Mouse (Mus musculus) bone marrow macrophage, adult 2 months (primary cell): ENCODE measurements around the gene Ccdc74a. TPM values are rescaled to one million over a fixed set of nuclear protein-coding genes. Genes with fewer than 3 reads are reported as not detected.
"Not testable (repeated sequence)": the region's sequence is repeated elsewhere in the genome, so short reads cannot be mapped to it uniquely, and the experiment has no call there.

Source experiments
- H3K27ac ChIP-seq: 2 replicates; pipeline ENCODE4 v1.5.1; 2012; ENCODE audit warnings: low read depth, low read length; ENCODE audit not compliant: insufficient read depth
- H3K4me1 ChIP-seq: 2 replicates; pipeline ENCODE4 v1.6.1; 2012; ENCODE audit warnings: low read length; ENCODE audit not compliant: control insufficient read depth, insufficient read depth
- H3K4me3 ChIP-seq: 2 replicates; pipeline ENCODE4 v1.5.1; 2012; ENCODE audit warnings: mild to moderate bottlenecking, low read length, moderate library complexity; ENCODE audit not compliant: insufficient read depth
- CTCF ChIP-seq: IDR thresholded peaks from 2 replicates; pipeline ENCODE4 v1.5.1; 2012; ENCODE audit warnings: low read depth, mild to moderate bottlenecking, low read length, moderate library complexity
- POLR2A ChIP-seq: IDR thresholded peaks from 2 replicates; pipeline ENCODE4 v1.6.1; 2012; ENCODE audit warnings: mild to moderate bottlenecking, low read depth, low read length, borderline replicate concordance
- polyA plus RNA-seq: library from polyadenylated mRNA; stranded (reverse); fragments of >200 nt; gene quantifications from 2 replicates; pipeline ENCODE4 v1.2.4, GENCODE M21; 2012; ENCODE audit not compliant: missing spikeins, insufficient read depth, insufficient read length

Ccdc74a gene
- polyA plus RNA-seq, result not detected in 2 replicates

DNA sequence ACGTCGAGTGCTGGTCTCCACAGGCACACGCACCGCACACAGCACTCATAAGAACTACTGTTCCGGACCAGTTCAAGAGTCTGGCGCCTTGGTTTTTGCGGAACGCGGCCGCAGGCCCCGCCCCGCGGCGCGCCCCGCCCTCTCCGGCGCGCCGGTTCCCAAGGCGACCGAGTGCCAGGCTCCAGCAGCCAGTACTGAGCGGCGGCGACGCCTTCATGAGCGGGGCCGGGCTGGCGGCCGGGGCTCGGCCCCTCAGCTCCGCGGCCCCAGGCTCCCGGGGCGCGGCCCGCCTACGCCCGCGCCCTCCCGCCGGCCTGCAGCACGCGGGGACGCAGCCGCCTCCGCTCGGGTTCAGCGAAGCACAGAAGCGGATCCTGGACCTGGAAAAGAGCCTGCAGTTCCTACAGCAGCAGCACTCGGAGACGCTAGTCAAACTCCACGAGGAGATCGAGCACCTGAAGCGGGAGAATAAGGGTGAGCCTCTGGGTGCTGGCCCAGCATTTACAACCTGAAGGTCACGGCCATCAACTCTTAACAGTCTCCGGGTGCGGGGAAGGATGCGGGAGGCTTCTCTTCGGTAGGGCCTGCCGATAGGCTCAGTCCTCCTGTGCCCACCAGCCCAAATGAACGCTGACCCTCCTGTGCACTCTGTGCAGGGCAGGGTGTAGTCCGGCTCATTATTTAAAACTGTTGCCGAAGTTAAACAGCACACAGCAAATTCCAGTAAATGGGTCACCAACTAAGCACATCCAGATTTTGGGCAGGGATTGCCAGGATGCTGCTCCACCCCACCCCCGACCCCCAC is at the start of gene Ccdc74a:
TSS of gene Ccdc74a (plus strand) at position 161 of the 805 bp plus-strand sequence.
- Histone ChIP-seq H3K4me3 (peak within 1 kb of the TSS; percentile 56), H3K27ac (no peak within 1 kb of the TSS), H3K4me1 (peaks cover 8% of the 10 kb centered on the region)
- TF ChIP-seq POLR2A (no peak), CTCF (no peak)

DNA sequence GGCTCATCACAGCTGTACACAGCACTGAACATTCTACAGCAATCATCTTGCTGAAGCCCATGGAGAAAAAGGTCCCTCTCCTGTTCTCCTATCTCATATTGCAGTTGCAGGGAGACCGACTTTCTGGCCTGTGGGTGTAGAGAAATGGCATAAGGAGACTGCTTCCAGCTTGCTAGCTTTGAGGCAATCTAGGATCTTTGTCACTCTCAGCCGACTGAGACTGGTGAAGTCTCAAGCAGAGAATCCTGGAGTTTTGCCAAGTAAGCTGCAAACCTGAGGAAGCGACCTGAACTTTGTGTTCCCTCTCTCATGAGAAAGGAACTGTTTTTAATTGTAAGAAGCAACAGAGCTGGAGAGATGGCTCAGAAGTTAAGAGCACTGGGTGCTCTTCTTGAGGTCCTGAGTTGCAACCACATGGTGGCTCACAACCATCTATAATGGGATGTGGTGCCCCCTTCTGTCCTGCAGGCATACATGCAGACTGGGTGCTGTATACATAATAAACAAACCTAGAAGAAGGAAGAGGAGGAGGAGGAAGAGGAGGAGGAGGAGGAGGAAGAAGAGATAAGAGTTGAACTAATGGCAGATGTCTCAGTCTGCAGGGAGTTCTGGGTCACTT is 45.2 kb upstream of the Ccdc74a start:
- Histone ChIP-seq H3K27ac (no peak overlapping the region), H3K4me1 (no peaks in the 10 kb centered on the region), H3K4me3 (no peak overlapping the region)
- no peak for TF ChIP-seq CTCF
- TF ChIP-seq POLR2A, result no peak

DNA sequence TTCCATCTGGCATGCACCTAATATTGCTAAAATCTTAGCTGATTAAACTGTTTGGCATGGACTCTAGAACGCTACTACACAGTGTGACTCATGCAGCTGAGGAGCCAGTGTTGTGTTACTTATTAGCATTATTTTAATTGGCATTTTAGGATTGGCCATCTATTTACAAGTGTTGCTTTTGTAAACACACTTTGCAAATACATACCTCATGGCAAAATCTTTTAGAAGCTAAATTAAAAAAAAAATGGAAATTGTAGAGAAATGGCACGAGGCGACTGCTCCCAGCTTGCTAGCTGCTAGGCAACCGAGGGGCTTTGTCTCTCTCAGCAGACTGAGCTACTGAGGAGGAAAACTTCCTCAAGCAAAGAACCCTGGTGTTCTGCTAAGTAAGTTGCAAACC is 41.3 kb upstream of the Ccdc74a start:
- H3K4me1 ChIP-seq, result no peaks in the 10 kb centered on the region
- no peak overlapping the region for H3K27ac ChIP-seq
- TF ChIP-seq CTCF, result no peak
- TF ChIP-seq POLR2A, result no peak
- no peak overlapping the region for H3K4me3 ChIP-seq

DNA sequence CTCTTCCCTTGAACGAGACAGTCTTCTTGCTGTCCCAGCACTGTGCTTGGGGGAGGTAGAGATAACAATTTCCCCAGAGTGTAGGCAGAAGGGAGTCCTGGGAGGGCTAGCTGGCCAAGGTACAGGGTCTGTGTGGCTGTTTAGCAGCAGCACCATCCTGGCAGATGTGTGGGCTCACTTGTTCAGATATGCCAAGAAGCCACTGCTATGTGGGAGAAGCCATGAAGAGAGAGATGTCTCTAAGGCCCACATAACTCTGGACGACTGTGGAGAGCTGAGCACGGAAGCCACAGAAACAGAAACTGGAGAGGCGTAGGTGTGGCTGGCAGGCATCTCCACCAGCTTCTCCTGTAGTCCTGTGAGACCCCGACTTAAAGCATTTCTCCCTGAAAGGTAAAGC is 40.6 kb upstream of the Ccdc74a start:
- Histone ChIP-seq H3K4me1 (no peaks in the 10 kb centered on the region), H3K4me3 (no peak overlapping the region), H3K27ac (no peak overlapping the region)
- TF ChIP-seq CTCF (no peak), POLR2A (no peak)

DNA sequence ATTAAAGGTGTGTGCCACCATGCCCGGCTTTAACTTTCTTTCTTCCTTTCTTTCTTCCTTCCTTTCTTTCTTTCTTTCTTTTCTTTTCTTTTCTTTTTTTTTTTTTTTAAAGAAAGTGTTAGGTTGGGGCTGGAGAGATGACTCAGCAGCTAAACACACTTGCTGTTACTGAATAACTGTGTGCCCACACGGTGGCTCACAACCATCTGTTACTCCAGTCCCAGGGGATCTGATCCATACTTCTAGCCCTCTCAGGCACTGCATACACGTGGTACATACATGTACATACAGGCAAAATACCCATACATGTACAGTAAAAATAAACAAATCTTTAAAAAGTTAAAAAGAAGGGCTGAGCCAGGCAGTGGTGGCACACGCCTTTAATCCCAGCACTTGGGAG is 34.9 kb upstream of the Ccdc74a start:
- Histone ChIP-seq H3K4me3 (no peak overlapping the region), H3K27ac (no peak overlapping the region), H3K4me1 (no peaks in the 10 kb centered on the region)
- no peak for TF ChIP-seq CTCF
- no peak for TF ChIP-seq POLR2A

DNA sequence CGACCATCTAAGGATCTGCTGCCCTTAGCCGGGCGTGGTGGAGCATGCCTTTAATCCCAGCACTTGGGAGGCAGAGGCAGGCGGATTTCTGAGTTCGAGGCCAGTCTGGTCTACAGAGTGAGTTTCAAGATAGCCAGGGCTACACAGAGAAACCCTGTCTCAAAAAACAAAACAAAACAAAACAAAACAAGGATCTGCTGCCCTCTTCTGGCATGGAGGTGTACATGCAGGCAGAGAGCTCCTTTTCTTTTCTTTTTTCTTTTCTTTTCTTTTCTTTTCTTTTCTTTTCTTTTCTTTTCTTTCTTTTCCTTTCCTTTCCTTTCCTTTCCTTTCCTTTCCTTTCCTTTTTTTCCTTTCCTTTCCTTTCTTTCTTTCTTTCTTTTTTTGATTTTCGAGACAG is 31.5 kb upstream of the Ccdc74a start:
- not testable (repeated sequence) for H3K27ac ChIP-seq, H3K4me1 ChIP-seq, H3K4me3 ChIP-seq
- peak; percentile 31; the same call in 1 of the 2 replicates for TF ChIP-seq CTCF

DNA sequence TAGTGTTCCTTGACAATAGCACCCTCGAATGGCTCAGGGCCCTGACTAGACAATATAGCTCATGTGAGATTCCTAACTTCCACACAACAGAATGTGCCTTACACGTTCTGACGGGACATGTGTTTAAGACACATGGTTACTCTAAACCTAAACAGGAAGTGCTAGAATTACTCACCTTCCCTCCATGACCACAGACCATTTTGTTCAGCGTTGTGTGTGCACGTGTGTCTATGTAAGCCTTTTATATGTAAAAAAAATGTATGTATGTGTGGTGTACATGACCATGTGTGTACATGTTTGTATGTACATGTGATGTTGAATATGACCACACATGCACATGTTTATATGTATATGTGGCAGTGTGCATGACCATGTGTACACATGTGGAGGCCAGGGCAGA is 30.1 kb upstream of the Ccdc74a start:
- Histone ChIP-seq H3K4me1 (peaks cover 5% of the 10 kb centered on the region; the same call in 1 of the 2 replicates), H3K27ac (no peak overlapping the region), H3K4me3 (no peak overlapping the region)
- no peak for TF ChIP-seq CTCF
- no peak for TF ChIP-seq POLR2A

DNA sequence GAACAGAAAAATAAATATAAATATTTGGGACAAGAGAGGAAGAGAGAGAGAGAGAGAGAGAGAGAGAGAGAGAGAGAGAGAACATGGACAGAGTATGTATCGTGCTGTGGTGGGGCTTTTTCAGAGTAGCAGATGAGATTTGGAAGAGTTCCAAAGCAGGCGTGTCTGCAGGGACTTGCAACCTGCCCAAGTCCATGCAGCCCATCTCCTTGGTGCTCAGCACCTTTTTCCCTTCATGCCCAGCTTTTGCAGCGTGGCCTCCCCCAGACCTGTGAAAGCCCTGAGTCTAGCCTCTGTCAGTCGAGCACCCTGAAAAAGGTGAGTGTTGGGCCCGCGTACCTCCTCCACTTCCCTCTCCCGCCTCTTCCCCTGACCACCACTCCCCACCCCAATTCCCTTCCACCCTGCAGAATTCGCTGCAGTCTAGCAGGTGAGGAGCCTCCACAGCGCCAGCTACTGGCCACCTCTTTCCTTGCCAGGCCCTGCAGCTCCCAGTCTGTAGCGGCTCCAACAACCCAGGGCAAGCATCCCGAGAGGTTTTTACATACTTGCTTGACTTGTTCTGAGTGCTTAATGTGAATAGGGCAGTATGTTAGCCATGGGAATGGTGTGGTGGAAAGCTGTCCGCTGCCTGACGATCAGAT is 28.2 kb upstream of the Ccdc74a start:
- peak; percentile 42; the same call in 1 of the 2 replicates for TF ChIP-seq CTCF
- TF ChIP-seq POLR2A, result no peak
- Histone ChIP-seq H3K27ac (no peak overlapping the region), H3K4me3 (no peak overlapping the region), H3K4me1 (peaks cover 5% of the 10 kb centered on the region; the same call in 1 of the 2 replicates)

DNA sequence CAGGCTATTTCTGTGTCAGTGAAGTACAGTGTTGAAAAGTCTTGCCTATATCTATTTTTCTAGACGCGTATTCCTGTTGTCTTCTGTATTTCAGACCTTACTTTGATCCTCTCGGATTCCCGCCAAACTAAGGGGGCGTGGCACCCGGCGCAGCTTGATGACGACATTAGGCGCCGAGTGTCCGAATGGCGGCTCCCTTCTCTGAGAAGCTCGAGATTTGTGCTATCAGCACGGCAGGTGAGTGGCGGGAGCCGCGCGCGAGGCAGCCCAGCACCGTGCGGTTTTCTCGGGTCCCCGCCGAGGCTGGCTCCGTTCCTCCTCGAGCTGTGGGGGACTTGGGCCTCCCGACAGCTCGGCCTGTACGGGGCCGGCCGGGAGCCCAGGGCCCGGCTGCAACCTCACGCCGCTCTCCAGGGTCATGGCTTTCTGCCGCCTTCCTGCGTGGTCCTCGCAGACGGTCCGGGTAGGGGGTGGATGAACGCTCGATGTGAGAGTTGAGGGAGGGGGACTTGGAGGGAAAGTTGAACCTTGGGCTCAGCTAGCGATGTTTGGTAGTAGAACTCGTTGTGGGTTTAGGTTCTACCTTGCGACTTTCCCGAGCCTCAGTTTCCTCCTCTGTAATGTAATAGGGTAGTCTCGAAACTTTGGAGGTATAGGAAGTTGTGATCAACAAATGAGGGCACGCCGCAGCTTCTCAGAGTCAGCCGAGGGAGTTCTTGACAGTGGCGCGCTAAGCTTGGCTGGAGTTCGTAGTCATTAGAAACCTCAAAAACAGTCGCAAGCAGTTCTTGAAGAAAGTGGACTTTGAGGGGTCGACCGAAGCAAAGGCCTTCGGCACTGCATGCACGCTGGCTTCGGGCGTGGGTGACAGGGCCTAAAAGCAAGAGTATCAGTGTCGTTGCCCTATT is 26.8 kb upstream of the Ccdc74a start, which contains the start of gene Smpd4:
TSS of gene Smpd4 (plus strand) at position 157 of the 908 bp plus-strand sequence.
- Histone ChIP-seq H3K4me1 (peaks cover 5% of the 10 kb centered on the region; the same call in 1 of the 2 replicates), H3K27ac (no peak within 1 kb of the TSS), H3K4me3 (peak within 1 kb of the TSS; percentile 98)
- TF ChIP-seq POLR2A, result no peak
- TF ChIP-seq CTCF, result no peak
